ENCODE assay signal across 12 mouse cellular contexts in genomic region chr7:24608561-24608960, GRCm38 (mm10). TPM values are rescaled to one million over a fixed set of nuclear protein-coding genes. Genes with fewer than 3 reads are reported as not detected.
DNase-seq lines count a peak whose midpoint lies in the region; ATAC-seq lines count a peak whose summit lies in the region.
"Had no signal": no experiment of that assay in that cellular context is flagged by ENCODE, and none has a peak within 500 bp of the region (broad histone marks: within the 10 kb centered on the region; RNA-seq: fewer than 3 reads in every experiment).

No protein-coding gene starts in this region.

- no peak overlapping the region for H3K9ac ChIP-seq in liver, embryonic 12.5 days
- H3K9ac ChIP-seq in liver, embryonic 11.5 days (ENCODE audit: low read depth, low read length), result no peak overlapping the region
- no peak overlapping the region for H3K9ac ChIP-seq in liver, embryonic 16.5 days (ENCODE audit: low read depth, low read length)
- no peak overlapping the region for H3K9ac ChIP-seq in kidney, embryonic 14.5 days (ENCODE audit: low read depth, low read length)
- H3K9ac ChIP-seq: forebrain, embryonic 15.5 days; limb, embryonic 13.5 days had no signal

- peaks cover 36% of the 10 kb centered on the region for H3K4me1 ChIP-seq in liver, embryonic 12.5 days
- H3K4me1 ChIP-seq in liver, embryonic 11.5 days (replicated peaks; ENCODE audit: control insufficient read depth, insufficient read depth, low read length), result peaks cover 14% of the 10 kb centered on the region
- H3K4me1 ChIP-seq in brown adipose tissue, adult 24 weeks (ENCODE audit: control insufficient read depth, insufficient read depth, insufficient read length, low read length), result peaks cover 2% of the 10 kb centered on the region; the same call in 1 of the 2 replicates
- H3K4me1 ChIP-seq in liver, embryonic 16.5 days (ENCODE audit: control insufficient read depth, low read depth, low read length), result peaks cover 22% of the 10 kb centered on the region
- peaks cover 14% of the 10 kb centered on the region; the same call in 1 of the 2 replicates for H3K4me1 ChIP-seq in kidney, embryonic 14.5 days (ENCODE audit: control insufficient read depth, insufficient read depth, low read length)

- no peak for ATAC-seq in liver, embryonic 12.5 days
- ATAC-seq in liver, embryonic 11.5 days (replicated peaks; ENCODE audit: low FRiP score), result no peak
- no peak for ATAC-seq in liver, embryonic 16.5 days (ENCODE audit: low read depth)
- no peak for ATAC-seq in kidney, embryonic 14.5 days (ENCODE audit: low FRiP score, low TSS enrichment)

- no peak for DNase-seq in liver, embryonic 11.5 days (ENCODE audit: low spot score)
- peak; percentile 69 to 75 for DNase-seq in thymus, postnatal 10 days (ENCODE audit: low spot score in 2 of 2)
- DNase-seq in cerebellum, adult 8-10 months, result no peak
- no peak for DNase-seq in layer of hippocampus, adult 9-10 months (ENCODE audit: low spot score)

- H3K27me3 ChIP-seq in liver, embryonic 12.5 days (replicated peaks), result peaks cover 37% of the 10 kb centered on the region
- H3K27me3 ChIP-seq in liver, embryonic 11.5 days (replicated peaks; ENCODE audit: control insufficient read depth, insufficient read depth, low read length), result peaks cover 22% of the 10 kb centered on the region
- peaks cover 11% of the 10 kb centered on the region for H3K27me3 ChIP-seq in liver, embryonic 16.5 days (ENCODE audit: control insufficient read depth, insufficient read depth, low read depth, low read length)
- H3K27me3 ChIP-seq in kidney, embryonic 14.5 days (ENCODE audit: control insufficient read depth, insufficient read depth, low read length), result peaks cover 39% of the 10 kb centered on the region

- no peaks in the 10 kb centered on the region for H3K36me3 ChIP-seq in liver, embryonic 12.5 days
- no peaks in the 10 kb centered on the region for H3K36me3 ChIP-seq in liver, embryonic 11.5 days (ENCODE audit: control insufficient read depth, insufficient read depth, low read length)
- no peaks in the 10 kb centered on the region for H3K36me3 ChIP-seq in liver, embryonic 16.5 days (ENCODE audit: control insufficient read depth, insufficient read depth)
- H3K36me3 ChIP-seq in kidney, embryonic 14.5 days (ENCODE audit: control insufficient read depth, insufficient read depth, low read length), result no peaks in the 10 kb centered on the region
- H3K36me3 ChIP-seq: forebrain, embryonic 15.5 days; hindbrain, embryonic 10.5 days had no signal

- H3K27ac ChIP-seq in liver, embryonic 12.5 days, result no peak overlapping the region
- no peak overlapping the region for H3K27ac ChIP-seq in liver, embryonic 11.5 days (ENCODE audit: low read depth, low read length)
- no peak overlapping the region for H3K27ac ChIP-seq in brown adipose tissue, adult 24 weeks (replicated peaks; ENCODE audit: low read depth, low read length)
- peak overlapping the region; percentile 26; the same call in 1 of the 2 replicates for H3K27ac ChIP-seq in liver, embryonic 16.5 days (ENCODE audit: low read length)
- H3K27ac ChIP-seq in kidney, embryonic 14.5 days (ENCODE audit: low read depth, low read length), result no peak overlapping the region
- H3K27ac ChIP-seq: forebrain, embryonic 15.5 days; hindbrain, embryonic 10.5 days; kidney, postnatal 0 days; limb, embryonic 13.5 days had no signal

- H3K4me2 ChIP-seq in liver, embryonic 12.5 days, result 0 out of 2 replicates have a peak overlapping the region, but pooled peaks have one; percentile 1
- no peak overlapping the region for H3K4me2 ChIP-seq in liver, embryonic 11.5 days
- no peak overlapping the region; the same call in 1 of the 2 replicates for H3K4me2 ChIP-seq in liver, embryonic 16.5 days (ENCODE audit: low read depth, low read length)
- no peak overlapping the region for H3K4me2 ChIP-seq in kidney, embryonic 14.5 days (replicated peaks; ENCODE audit: low read depth, low read length)
- H3K4me2 ChIP-seq: forebrain, embryonic 15.5 days; limb, embryonic 13.5 days had no signal

- no peak overlapping the region for H3K4me3 ChIP-seq in liver, embryonic 12.5 days
- H3K4me3 ChIP-seq in liver, embryonic 11.5 days (ENCODE audit: low read depth, low read length), result no peak overlapping the region
- peak overlapping the region; percentile 23 for H3K4me3 ChIP-seq in brown adipose tissue, adult 24 weeks (ENCODE audit: insufficient read depth, low read depth, low read length)
- H3K4me3 ChIP-seq in liver, embryonic 16.5 days (ENCODE audit: low read depth, low read length), result no peak overlapping the region
- no peak overlapping the region for H3K4me3 ChIP-seq in kidney, embryonic 14.5 days (ENCODE audit: low read length)
- H3K4me3 ChIP-seq: forebrain, embryonic 15.5 days; hindbrain, embryonic 10.5 days; limb, embryonic 13.5 days had no signal

- no peaks in the 10 kb centered on the region for H3K9me3 ChIP-seq in liver, embryonic 12.5 days (replicated peaks)
- H3K9me3 ChIP-seq in liver, embryonic 11.5 days (ENCODE audit: control insufficient read depth, low read length), result no peaks in the 10 kb centered on the region
- no peaks in the 10 kb centered on the region for H3K9me3 ChIP-seq in liver, embryonic 16.5 days (replicated peaks; ENCODE audit: control insufficient read depth, low read length)
- H3K9me3 ChIP-seq in kidney, embryonic 14.5 days (ENCODE audit: control insufficient read depth, low read length), result no peaks in the 10 kb centered on the region
- H3K9me3 ChIP-seq: forebrain, embryonic 15.5 days; hindbrain, embryonic 10.5 days; limb, embryonic 13.5 days had no signal

- WGBS in liver, embryonic 12.5 days (ENCODE audit: insufficient replicate concordance), result 42% methylated on average over 8 of the region's 8 CpGs
- WGBS in liver, embryonic 11.5 days, result 66% methylated on average over 8 of the region's 8 CpGs
- 32% methylated on average over 8 of the region's 8 CpGs for WGBS in liver, embryonic 16.5 days (ENCODE audit: insufficient replicate concordance)
- WGBS in kidney, embryonic 14.5 days, result 82% methylated on average over 8 of the region's 8 CpGs

RNA-seq across cellular contexts. Expression of gene Phldb3, which starts 2.0 kb away (rescaled TPM):
- 0.08 and 0.22 TPM in 2 replicates for polyA plus RNA-seq in liver, embryonic 12.5 days (2016; fragmentation: Nextera tagmentation; extraction: Ambion mirVana)
- 0.13 and 0.14 TPM in 2 replicates for polyA plus RNA-seq in liver, embryonic 11.5 days (2014; fragmentation: Nextera tagmentation; extraction: Ambion mirVana)
- 0.75 TPM in 1 of 2 replicates, not detected in the other for polyA plus RNA-seq in brown adipose tissue, adult 24 weeks (2012; ENCODE audit: insufficient read depth, insufficient read length, missing spikeins)
- polyA plus RNA-seq in liver, embryonic 16.5 days (2015; fragmentation: Nextera tagmentation; extraction: Ambion mirVana), result 0.08 and 0.18 TPM in 2 replicates
- polyA plus RNA-seq in kidney, embryonic 14.5 days (2014; fragmentation: Nextera tagmentation; extraction: Ambion mirVana), result 0.24 and 0.32 TPM in 2 replicates
- polyA plus RNA-seq: forebrain, embryonic 15.5 days; hindbrain, embryonic 10.5 days had no signal

RNA-seq across cellular contexts. Expression of gene Zfp575, which starts 21.1 kb away (rescaled TPM):
- 0.41 and 0.57 TPM in 2 replicates for polyA plus RNA-seq in liver, embryonic 12.5 days (2016; fragmentation: Nextera tagmentation; extraction: Ambion mirVana)
- polyA plus RNA-seq in liver, embryonic 11.5 days (2014; fragmentation: Nextera tagmentation; extraction: Ambion mirVana), result 0.65 and 0.82 TPM in 2 replicates
- polyA plus RNA-seq in brown adipose tissue, adult 24 weeks (2012; ENCODE audit: insufficient read depth, insufficient read length, missing spikeins), result not detected in 2 replicates
- 0.25 and 0.30 TPM in 2 replicates for polyA plus RNA-seq in liver, embryonic 16.5 days (2015; fragmentation: Nextera tagmentation; extraction: Ambion mirVana)
- 2.5 and 3.0 TPM in 2 replicates for polyA plus RNA-seq in kidney, embryonic 14.5 days (2014; fragmentation: Nextera tagmentation; extraction: Ambion mirVana)

RNA-seq across cellular contexts. Expression of gene Ethe1, which starts 21.2 kb away (rescaled TPM):
- 15.1 and 17.0 TPM in 2 replicates for polyA plus RNA-seq in liver, embryonic 12.5 days (2016; fragmentation: Nextera tagmentation; extraction: Ambion mirVana)
- 20.7 and 21.9 TPM in 2 replicates for polyA plus RNA-seq in liver, embryonic 11.5 days (2014; fragmentation: Nextera tagmentation; extraction: Ambion mirVana)
- 17.2 and 20.4 TPM in 2 replicates for polyA plus RNA-seq in brown adipose tissue, adult 24 weeks (2012; ENCODE audit: insufficient read depth, insufficient read length, missing spikeins)
- polyA plus RNA-seq in liver, embryonic 16.5 days (2015; fragmentation: Nextera tagmentation; extraction: Ambion mirVana), result 26.4 and 26.5 TPM in 2 replicates
- polyA plus RNA-seq in kidney, embryonic 14.5 days (2014; fragmentation: Nextera tagmentation; extraction: Ambion mirVana), result 51.8 and 53.6 TPM in 2 replicates

RNA-seq across cellular contexts. Expression of gene Lypd3, which starts 27.8 kb away (rescaled TPM):
- polyA plus RNA-seq in liver, embryonic 12.5 days (2016; fragmentation: Nextera tagmentation; extraction: Ambion mirVana), result not detected in 2 replicates
- polyA plus RNA-seq in liver, embryonic 11.5 days (2014; fragmentation: Nextera tagmentation; extraction: Ambion mirVana), result 0.10 TPM in 1 of 2 replicates, not detected in the other
- polyA plus RNA-seq in brown adipose tissue, adult 24 weeks (2012; ENCODE audit: insufficient read depth, insufficient read length, missing spikeins), result not detected in 2 replicates
- 0.05 TPM in 1 of 2 replicates, not detected in the other for polyA plus RNA-seq in liver, embryonic 16.5 days (2015; fragmentation: Nextera tagmentation; extraction: Ambion mirVana)
- 0.27 and 0.76 TPM in 2 replicates for polyA plus RNA-seq in kidney, embryonic 14.5 days (2014; fragmentation: Nextera tagmentation; extraction: Ambion mirVana)

Comparison
In these comparisons a context has a peak if more than half of its experiments do, and no peak if none do; other contexts are left out.
1. DNase-seq: peak in thymus, postnatal 10 days (2 of 2); none in liver, embryonic 11.5 days (single experiment), cerebellum, adult 8-10 months (single experiment) and layer of hippocampus, adult 9-10 months (single experiment).